Mouse (Mus musculus): ENCODE measurements at regions not wholly inside any gene's neighbourhood (a gene's known extent, or its start where the extent isn't known, plus 50 kb on each side); places are given as distances from the start of the nearest gene placed in this dataset.

DNA sequence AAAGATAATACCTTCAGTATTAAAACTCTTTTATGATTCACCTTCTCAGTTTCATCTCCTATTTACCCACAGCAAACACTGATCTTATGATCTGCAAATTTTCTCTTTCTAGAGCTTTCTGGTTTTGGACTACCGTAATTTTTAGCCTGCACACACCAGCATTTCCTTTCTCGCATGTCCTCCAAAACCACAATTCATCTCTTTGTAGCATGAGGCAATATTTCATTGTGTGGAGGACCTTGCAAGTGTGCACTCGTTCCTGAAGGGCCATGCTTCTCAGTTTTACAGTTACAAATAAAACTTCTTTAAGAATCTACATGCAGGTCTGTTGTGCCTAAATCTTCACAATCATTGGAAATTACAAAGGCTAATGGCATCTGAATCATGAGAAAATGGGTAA lies 3730.8 kb upstream of the Gm7489 start:
- H3K4me1 ChIP-seq (ENCODE audit: control insufficient read depth in 1 of 2, insufficient read depth in 2 of 2, low read length in 2 of 2), result no peaks in the 10 kb centered on the region
- no peak overlapping the region for H3K9ac ChIP-seq (ENCODE audit: control insufficient read depth, low read depth, low read length, poor library complexity, severe bottlenecking)
- H3K9me3 ChIP-seq (replicated peaks; ENCODE audit: insufficient read depth, low read length), result no peaks in the 10 kb centered on the region
- peak; percentile 4 for DNase-seq (ENCODE audit: low read depth, low spot score)
- no peaks in the 10 kb centered on the region for H3K36me3 ChIP-seq (ENCODE audit: control insufficient read depth in 1 of 2, insufficient read depth in 2 of 2, low read length in 2 of 2)
- no peak overlapping the region for H3K4me3 ChIP-seq (ENCODE audit: control insufficient read depth in 1 of 2, insufficient read depth in 1 of 2, low read depth in 2 of 2, low read length in 2 of 2)
- no peak for TF ChIP-seq MYB (IDR thresholded peaks at IDR 0.05; ENCODE audit: low read depth, low read length)
- no peak for TF ChIP-seq SIN3A (IDR thresholded peaks at IDR 0.05; ENCODE audit: low read length)
- no peak for TF ChIP-seq POLR2A (IDR thresholded peaks at IDR 0.05; ENCODE audit: control insufficient read depth in 1 of 2, insufficient read depth in 1 of 2, low read depth in 1 of 2, low read length in 2 of 2, poor library complexity in 1 of 2)
- no peak for TF ChIP-seq ZNF384 (IDR thresholded peaks at IDR 0.05; ENCODE audit: low read depth, low read length)
- no peak for TF ChIP-seq BHLHE40 (IDR thresholded peaks at IDR 0.05; ENCODE audit: borderline replicate concordance, low read depth, low read length)
- no peak for TF ChIP-seq POLR2AphosphoS5 (IDR thresholded peaks at IDR 0.05; ENCODE audit: borderline replicate concordance, low read depth, low read length)
- no peak for TF ChIP-seq CHD2 (IDR thresholded peaks at IDR 0.05; ENCODE audit: low read length)
- no peak for TF ChIP-seq TCF12 (IDR thresholded peaks at IDR 0.05; ENCODE audit: low read depth, low read length)
- TF ChIP-seq HCFC1 (IDR thresholded peaks at IDR 0.05; ENCODE audit: low read depth, low read length), result no peak
- no peak for TF ChIP-seq CHD1 (IDR thresholded peaks at IDR 0.05; ENCODE audit: low read depth, low read length)
- TF ChIP-seq E2F4 (IDR thresholded peaks at IDR 0.05; ENCODE audit: borderline replicate concordance, low read depth, low read length), result no peak
- TF ChIP-seq ZC3H11A (IDR thresholded peaks at IDR 0.05; ENCODE audit: low read depth, low read length), result no peak
- no peak for TF ChIP-seq MXI1 (IDR thresholded peaks at IDR 0.05; ENCODE audit: low read depth, low read length)
- no peak for TF ChIP-seq MYC (IDR thresholded peaks at IDR 0.05; ENCODE audit: low read depth, low read length)
- TF ChIP-seq EP300 (IDR thresholded peaks at IDR 0.05; ENCODE audit: low read depth in 1 of 2, low read length in 2 of 2), result no peak
- no peak for TF ChIP-seq TBP (IDR thresholded peaks at IDR 0.05; ENCODE audit: low read depth, low read length)
- TF ChIP-seq MAX (IDR thresholded peaks at IDR 0.05; ENCODE audit: low read length), result no peak
- TF ChIP-seq MEF2A (IDR thresholded peaks at IDR 0.05; ENCODE audit: extremely low read depth, insufficient replicate concordance, low read depth, low read length, poor library complexity, severe bottlenecking), result no peak
- H3K27me3 ChIP-seq (ENCODE audit: control insufficient read depth in 1 of 2, insufficient read depth in 2 of 2, low read length in 2 of 2), result no peaks in the 10 kb centered on the region
- no peaks in the 10 kb centered on the region for H3K79me2 ChIP-seq (ENCODE audit: control insufficient read depth, insufficient read depth, low read length, poor library complexity)
- H3K27ac ChIP-seq (ENCODE audit: control insufficient read depth, low read depth, low read length), result no peak overlapping the region

- no peak overlapping the region for H3K4me3 ChIP-seq (ENCODE audit: control insufficient read depth in 1 of 2, insufficient read depth in 1 of 2, low read depth in 2 of 2, low read length in 2 of 2)
- TF ChIP-seq GATA1 (IDR thresholded peaks at IDR 0.05; ENCODE audit: low read depth, low read length), result no peak
- no peak for TF ChIP-seq CHD2 (IDR thresholded peaks at IDR 0.05; ENCODE audit: low read length)
- TF ChIP-seq NELFE (IDR thresholded peaks at IDR 0.05; ENCODE audit: low read depth, low read length), result no peak
- no peak for TF ChIP-seq USF1 (IDR thresholded peaks at IDR 0.05; ENCODE audit: low read depth, low read length)
- TF ChIP-seq JUND (IDR thresholded peaks at IDR 0.05; ENCODE audit: low read depth, low read length), result no peak
- H3K79me2 ChIP-seq (ENCODE audit: control insufficient read depth, insufficient read depth, low read length, poor library complexity), result no peaks in the 10 kb centered on the region
- no peaks in the 10 kb centered on the region for H3K4me1 ChIP-seq (ENCODE audit: control insufficient read depth in 1 of 2, insufficient read depth in 2 of 2, low read length in 2 of 2)
- no peaks in the 10 kb centered on the region for H3K36me3 ChIP-seq (ENCODE audit: control insufficient read depth in 1 of 2, insufficient read depth in 2 of 2, low read length in 2 of 2)
- H3K27me3 ChIP-seq (ENCODE audit: control insufficient read depth in 1 of 2, insufficient read depth in 2 of 2, low read length in 2 of 2), result no peaks in the 10 kb centered on the region
- H3K9ac ChIP-seq (ENCODE audit: control insufficient read depth, low read depth, low read length, poor library complexity, severe bottlenecking), result no peak overlapping the region
- no peak overlapping the region for H3K27ac ChIP-seq (ENCODE audit: control insufficient read depth, low read depth, low read length)
- DNase-seq (ENCODE audit: low read depth, low spot score), result no peak
- H3K9me3 ChIP-seq (replicated peaks; ENCODE audit: insufficient read depth, low read length), result no peaks in the 10 kb centered on the region
Measured at GRCm38 (mm10) chr15:50172276-50172772, 3712.4 kb upstream of the Gm7489 start.
